Mouse (Mus musculus): ENCODE measurements around the gene Casc4. TPM values are rescaled to one million over a fixed set of nuclear protein-coding genes. Genes with fewer than 3 reads are reported as not detected.
A peak's percentile ranks its signal among the peaks of the same experiment; 100 is the strongest.
"Not testable (repeated sequence)": the region's sequence is repeated elsewhere in the genome, so short reads cannot be mapped to it uniquely, and the experiment has no call there.

Casc4 gene
- polyA plus RNA-seq, 1 experiment from 2014 or later: 4.9 TPM

GRCm38 (mm10) chr2:121888720-121889497 lies 22.1 kb downstream of the Casc4 start:
- no peaks in the 10 kb centered on the region for H3K9me3 ChIP-seq (ENCODE audit: low read length)
- H3K4me1 ChIP-seq (ENCODE audit: insufficient read depth): 0 out of 2 replicates have a peak, but pooled peaks cover 4% of the 10 kb centered on the region
- peak; percentile 45; the same call in 1 of the 2 replicates for ATAC-seq
- H3K36me3 ChIP-seq (replicated peaks; ENCODE audit: insufficient read depth, low read length): no peaks in the 10 kb centered on the region
- no peak overlapping the region for H3K9ac ChIP-seq (replicated peaks)
- no peak overlapping the region for H3K4me2 ChIP-seq (ENCODE audit: low read depth, low read length)
- H3K27ac ChIP-seq (ENCODE audit: low read depth): no peak overlapping the region
- DNase-seq: no peak
- no peaks in the 10 kb centered on the region for H3K27me3 ChIP-seq (ENCODE audit: insufficient read depth, low read length)
- 59% methylated on average over 3 of the region's 3 CpGs for WGBS (ENCODE audit: insufficient replicate concordance)
- TF ChIP-seq EP300 (IDR thresholded peaks at IDR 0.05; ENCODE audit: low read depth) (no peak), CTCF (IDR thresholded peaks at IDR 0.05; ENCODE audit: low read depth) (no peak)
- no peak overlapping the region for H3K4me3 ChIP-seq (ENCODE audit: low read depth, low read length)

GRCm38 (mm10) chr2:121895261-121895660 lies 28.5 kb downstream of the Casc4 start:
- H3K4me2 ChIP-seq (ENCODE audit: low read depth, low read length): no peak overlapping the region
- H3K27me3 ChIP-seq (ENCODE audit: insufficient read depth, low read length): no peaks in the 10 kb centered on the region
- 88% methylated on average over 2 of the region's 2 CpGs for WGBS (ENCODE audit: insufficient replicate concordance)
- no peak for DNase-seq
- no peak for ATAC-seq
- no peaks in the 10 kb centered on the region for H3K9me3 ChIP-seq (ENCODE audit: low read length)
- H3K9ac ChIP-seq (replicated peaks): no peak overlapping the region
- H3K4me1 ChIP-seq (ENCODE audit: insufficient read depth): no peaks in the 10 kb centered on the region
- no peak for TF ChIP-seq EP300 (IDR thresholded peaks at IDR 0.05; ENCODE audit: low read depth)
- TF ChIP-seq CTCF (IDR thresholded peaks at IDR 0.05; ENCODE audit: low read depth): no peak
- no peak overlapping the region for H3K27ac ChIP-seq (ENCODE audit: low read depth)
- no peak overlapping the region for H3K4me3 ChIP-seq (ENCODE audit: low read depth, low read length)
- H3K36me3 ChIP-seq (replicated peaks; ENCODE audit: insufficient read depth, low read length): no peaks in the 10 kb centered on the region

GRCm38 (mm10) chr2:121896825-121897224 lies 30.1 kb downstream of the Casc4 start:
- TF ChIP-seq EP300 (IDR thresholded peaks at IDR 0.05; ENCODE audit: low read depth): no peak
- no peak for TF ChIP-seq CTCF (IDR thresholded peaks at IDR 0.05; ENCODE audit: low read depth)
- H3K4me3 ChIP-seq (ENCODE audit: low read depth, low read length): no peak overlapping the region
- H3K36me3 ChIP-seq (replicated peaks; ENCODE audit: insufficient read depth, low read length): no peaks in the 10 kb centered on the region
- H3K9me3 ChIP-seq (ENCODE audit: low read length): no peaks in the 10 kb centered on the region
- no peak for ATAC-seq
- H3K27me3 ChIP-seq (ENCODE audit: insufficient read depth, low read length): no peaks in the 10 kb centered on the region
- no peak overlapping the region for H3K27ac ChIP-seq (ENCODE audit: low read depth)
- H3K9ac ChIP-seq (replicated peaks): no peak overlapping the region
- H3K4me1 ChIP-seq (ENCODE audit: insufficient read depth): no peaks in the 10 kb centered on the region
- 79% methylated on average over 1 of the region's 1 CpGs for WGBS (ENCODE audit: insufficient replicate concordance)
- no peak overlapping the region for H3K4me2 ChIP-seq (ENCODE audit: low read depth, low read length)
- DNase-seq: no peak

- Histone ChIP-seq H3K27ac (ENCODE audit: low read depth) (no peak overlapping the region), H3K9ac (replicated peaks) (no peak overlapping the region), H3K4me3 (ENCODE audit: low read depth, low read length) (no peak overlapping the region), H3K27me3 (ENCODE audit: insufficient read depth, low read length) (no peaks in the 10 kb centered on the region), H3K36me3 (replicated peaks; ENCODE audit: insufficient read depth, low read length) (peaks cover 3% of the 10 kb centered on the region), H3K9me3 (ENCODE audit: low read length) (no peaks in the 10 kb centered on the region), H3K4me2 (ENCODE audit: low read depth, low read length) (no peak overlapping the region), H3K4me1 (ENCODE audit: insufficient read depth) (no peaks in the 10 kb centered on the region)
- DNase-seq (no peak), ATAC-seq (no peak)
- 81% methylated on average over 3 of the region's 3 CpGs for whole genome bisulfite sequencing (ENCODE audit: insufficient replicate concordance)
- TF ChIP-seq CTCF (IDR thresholded peaks at IDR 0.05; ENCODE audit: low read depth) (peak; percentile 40), EP300 (IDR thresholded peaks at IDR 0.05; ENCODE audit: low read depth) (no peak)
Measured at GRCm38 (mm10) chr2:121909975-121910374, 43.2 kb downstream of the Casc4 start.

- TF ChIP-seq EP300 (IDR thresholded peaks at IDR 0.05; ENCODE audit: low read depth) (no peak), CTCF (IDR thresholded peaks at IDR 0.05; ENCODE audit: low read depth) (no peak)
- Histone ChIP-seq H3K4me3 (ENCODE audit: low read depth, low read length) (no peak overlapping the region), H3K36me3 (replicated peaks; ENCODE audit: insufficient read depth, low read length) (no peaks in the 10 kb centered on the region; the same call in 1 of the 2 replicates), H3K9me3 (ENCODE audit: low read length) (no peaks in the 10 kb centered on the region), H3K27me3 (ENCODE audit: insufficient read depth, low read length) (no peaks in the 10 kb centered on the region), H3K4me2 (ENCODE audit: low read depth, low read length) (no peak overlapping the region), H3K4me1 (ENCODE audit: insufficient read depth) (no peaks in the 10 kb centered on the region), H3K9ac (replicated peaks) (no peak overlapping the region), H3K27ac (ENCODE audit: low read depth) (no peak overlapping the region)
- WGBS (ENCODE audit: insufficient replicate concordance): 83% methylated on average over 5 of the region's 5 CpGs
- ATAC-seq: no peak
- no peak for DNase-seq
Measured at GRCm38 (mm10) chr2:121916047-121916970, 49.5 kb downstream of the Casc4 start.

GRCm38 (mm10) chr2:121937624-121938023 lies 70.9 kb downstream of the Casc4 start:
- H3K9me3 ChIP-seq (ENCODE audit: low read length); ATAC-seq; H3K36me3 ChIP-seq (replicated peaks; ENCODE audit: insufficient read depth, low read length); H3K4me2 ChIP-seq (ENCODE audit: low read depth, low read length); H3K27me3 ChIP-seq (ENCODE audit: insufficient read depth, low read length); H3K9ac ChIP-seq (replicated peaks); H3K4me1 ChIP-seq (ENCODE audit: insufficient read depth); DNase-seq; H3K27ac ChIP-seq (ENCODE audit: low read depth); H3K4me3 ChIP-seq (ENCODE audit: low read depth, low read length): not testable (repeated sequence)
- 84% methylated on average over 2 of the region's 2 CpGs for WGBS (ENCODE audit: insufficient replicate concordance)

Measured in liver, postnatal 0 days (tissue).